Mouse (Mus musculus) limb, embryonic 12.5 days (tissue): ENCODE results near the gene Cutal. TPM values are rescaled to one million over a fixed set of nuclear protein-coding genes. Genes with fewer than 3 reads are reported as not detected.

Experiments used
- ATAC-seq: fragments of 200-750 bp; cut with Nextera tagmentation; 2 replicates; pipeline ENCODE4 v1.8.0; 2017; ENCODE audit warnings: low read depth, moderate TSS enrichment; ENCODE audit not compliant: insufficient number of reproducible peaks, insufficient read depth, low FRiP score, low TSS enrichment
- H3K27ac ChIP-seq: fragments of 300-500 bp; sonication (generic); 2 replicates; pipeline ENCODE4 v1.5.1; 2016; ENCODE audit warnings: mild to moderate bottlenecking, moderate library complexity
- H3K27me3 ChIP-seq: fragments of 300-500 bp; sonication (generic); 2 replicates; pipeline ENCODE4 v1.6.1; 2016; ENCODE audit warnings: mild to moderate bottlenecking, moderate library complexity
- H3K36me3 ChIP-seq: fragments of 300-500 bp; sonication (generic); 2 replicates; pipeline ENCODE4 v1.6.1; 2016; ENCODE audit warnings: mild to moderate bottlenecking, moderate library complexity
- H3K4me1 ChIP-seq: fragments of 300-500 bp; sonication (generic); replicated peaks from 2 replicates; pipeline ENCODE4 v1.6.1; 2016
- H3K4me2 ChIP-seq: fragments of 300-500 bp; sonication (generic); 2 replicates; pipeline ENCODE4 v1.6.1; 2016; ENCODE audit warnings: mild to moderate bottlenecking, moderate library complexity
- H3K4me3 ChIP-seq: fragments of 300-500 bp; sonication (generic); replicated peaks from 2 replicates; pipeline ENCODE4 v1.5.1; 2016; ENCODE audit warnings: mild to moderate bottlenecking
- H3K9ac ChIP-seq: fragments of 300-500 bp; sonication (generic); replicated peaks from 2 replicates; pipeline ENCODE4 v1.6.1; 2016; ENCODE audit warnings: mild to moderate bottlenecking, moderate library complexity
- H3K9me3 ChIP-seq: fragments of 300-500 bp; sonication (generic); 2 replicates; pipeline ENCODE4 v1.6.1; 2016; ENCODE audit warnings: mild to moderate bottlenecking, moderate library complexity
- WGBS: fragments of 180-500 bp; shearing (Covaris S2); methylation state at CpG from one replicate; pipeline ENCODE4 v1.1.7; 2016; 5-methylcytosine and 5-hydroxymethylcytosine counted together
- polyA plus RNA-seq: library from polyadenylated mRNA; unstranded; fragments of >200 nt; fragmentation: Nextera tagmentation; extraction: Ambion mirVana; gene quantifications from 2 replicates; pipeline ENCODE4 v1.2.1, GENCODE M21; 2016

The Cutal gene
- polyA plus RNA-seq, 1 experiment from 2014 or later = 0.15 TPM

DNA sequence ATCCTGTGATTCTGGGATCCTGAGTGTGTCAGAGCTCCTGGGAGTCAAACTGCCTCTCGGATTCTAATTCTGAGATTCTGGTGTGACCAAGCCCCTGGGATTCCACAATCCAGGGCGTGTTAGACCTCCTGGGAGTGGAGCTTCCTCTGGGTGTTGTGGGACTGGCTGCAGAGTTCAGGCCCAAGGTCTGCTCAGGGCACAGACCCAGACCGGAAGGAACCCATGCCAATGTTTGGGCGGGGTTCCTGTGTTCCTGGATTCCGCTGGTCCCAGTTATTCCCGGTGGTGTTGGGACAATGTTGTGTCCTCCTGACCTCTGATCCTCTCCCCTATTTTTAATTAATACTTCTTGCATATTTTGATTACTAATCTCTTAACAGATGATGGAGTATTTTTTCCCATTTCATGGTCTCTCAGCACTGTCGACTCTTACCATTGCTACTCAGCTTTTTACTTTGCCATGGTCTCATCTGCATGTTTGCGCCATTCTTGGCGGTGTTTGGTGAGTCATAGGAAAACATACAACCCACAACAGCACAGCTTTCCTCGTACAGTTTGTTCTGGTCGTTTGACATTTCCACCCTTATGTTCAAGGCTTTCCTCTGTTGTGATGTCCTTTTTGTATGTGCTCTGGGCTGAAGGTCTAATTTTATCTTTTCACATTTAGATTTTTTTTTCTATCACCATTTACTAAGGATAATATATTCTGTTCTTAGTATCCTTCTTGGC is 30.8 kb upstream of the Cutal start:
- no peak overlapping the region for H3K4me3 ChIP-seq
- H3K9me3 ChIP-seq = no peaks in the 10 kb centered on the region
- no peak overlapping the region for H3K4me2 ChIP-seq
- WGBS = 81% methylated on average over 11 of the region's 11 CpGs
- no peak overlapping the region for H3K9ac ChIP-seq
- H3K36me3 ChIP-seq = no peaks in the 10 kb centered on the region
- H3K27me3 ChIP-seq = no peaks in the 10 kb centered on the region
- no peak overlapping the region for H3K27ac ChIP-seq
- no peaks in the 10 kb centered on the region for H3K4me1 ChIP-seq
- ATAC-seq = no peak

DNA sequence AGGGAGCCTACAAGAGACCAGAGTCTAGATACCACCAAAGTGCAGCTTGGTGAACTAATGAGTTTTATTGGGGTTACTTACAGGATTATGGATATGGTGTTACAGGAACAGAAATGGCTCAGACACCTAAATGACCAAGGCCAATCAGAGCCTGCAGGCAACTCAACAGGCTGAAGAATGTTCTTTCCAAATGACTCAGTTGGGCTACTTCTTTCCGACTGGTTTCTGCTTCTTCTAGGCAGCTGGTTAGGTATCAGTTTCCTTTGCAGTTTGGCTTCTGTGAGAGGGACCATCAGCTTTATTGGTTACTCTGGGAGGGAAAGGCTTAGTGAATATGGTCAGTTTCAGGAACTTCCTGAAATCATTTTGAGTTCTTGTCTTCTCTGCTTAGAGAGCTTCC is 26.5 kb upstream of the Cutal start:
- whole genome bisulfite sequencing = 81% methylated on average over 1 of the region's 1 CpGs
- Histone ChIP-seq H3K4me2 (no peak overlapping the region), H3K4me1 (no peaks in the 10 kb centered on the region), H3K9ac (no peak overlapping the region), H3K9me3 (no peaks in the 10 kb centered on the region), H3K27me3 (no peaks in the 10 kb centered on the region), H3K4me3 (no peak overlapping the region), H3K27ac (no peak overlapping the region), H3K36me3 (peaks cover 38% of the 10 kb centered on the region)
- ATAC-seq = no peak

DNA sequence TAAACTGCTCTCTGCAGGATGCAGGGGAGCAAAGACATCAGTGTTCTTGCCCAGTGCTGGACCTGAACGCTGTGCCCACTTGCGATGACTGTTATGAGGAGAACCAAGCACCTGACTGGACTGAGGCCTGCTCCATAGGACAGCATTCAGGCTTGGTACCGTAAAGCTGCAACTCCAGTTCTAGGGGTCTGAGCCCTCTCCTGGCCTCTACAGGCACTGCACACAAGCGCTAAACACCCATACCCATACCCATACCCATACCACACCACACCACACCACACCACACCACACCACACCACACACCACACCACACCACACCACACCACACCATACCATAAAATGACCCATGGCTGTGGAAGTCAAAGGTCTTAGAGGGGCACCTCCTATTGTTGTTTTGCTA is 18.9 kb upstream of the Cutal start:
- H3K9ac ChIP-seq = no peak overlapping the region
- no peak for ATAC-seq
- H3K36me3 ChIP-seq = peaks cover 99% of the 10 kb centered on the region
- H3K27ac ChIP-seq = no peak overlapping the region
- WGBS = 90% methylated on average over 4 of the region's 4 CpGs
- H3K4me3 ChIP-seq = no peak overlapping the region
- no peak overlapping the region for H3K4me2 ChIP-seq
- no peaks in the 10 kb centered on the region for H3K4me1 ChIP-seq
- H3K9me3 ChIP-seq = no peaks in the 10 kb centered on the region
- no peaks in the 10 kb centered on the region for H3K27me3 ChIP-seq

DNA sequence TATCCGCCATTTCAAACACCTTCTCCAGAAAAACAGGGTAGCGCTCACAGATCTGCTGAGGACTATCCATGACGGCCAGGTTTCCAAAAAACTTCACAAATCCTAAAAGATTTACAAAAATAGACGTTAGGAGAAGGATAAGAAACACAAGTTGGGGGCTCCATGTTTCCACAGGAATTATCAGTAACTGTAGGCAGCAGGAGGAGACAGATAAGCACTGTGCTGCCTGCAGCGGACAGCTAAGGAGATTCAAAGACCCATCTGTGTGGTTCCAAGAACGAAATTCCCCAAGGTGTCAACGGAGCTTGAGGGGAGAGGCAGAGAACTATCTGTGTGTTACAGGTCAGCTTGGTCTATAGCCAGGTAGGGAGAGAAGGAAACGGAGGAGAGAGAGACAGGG is 16.5 kb upstream of the Cutal start:
- Histone ChIP-seq H3K36me3 (peaks cover 91% of the 10 kb centered on the region), H3K9ac (no peak overlapping the region), H3K9me3 (no peaks in the 10 kb centered on the region), H3K27me3 (no peaks in the 10 kb centered on the region), H3K4me2 (no peak overlapping the region), H3K27ac (no peak overlapping the region), H3K4me3 (no peak overlapping the region), H3K4me1 (no peaks in the 10 kb centered on the region)
- ATAC-seq = no peak
- 95% methylated on average over 8 of the region's 8 CpGs for WGBS

DNA sequence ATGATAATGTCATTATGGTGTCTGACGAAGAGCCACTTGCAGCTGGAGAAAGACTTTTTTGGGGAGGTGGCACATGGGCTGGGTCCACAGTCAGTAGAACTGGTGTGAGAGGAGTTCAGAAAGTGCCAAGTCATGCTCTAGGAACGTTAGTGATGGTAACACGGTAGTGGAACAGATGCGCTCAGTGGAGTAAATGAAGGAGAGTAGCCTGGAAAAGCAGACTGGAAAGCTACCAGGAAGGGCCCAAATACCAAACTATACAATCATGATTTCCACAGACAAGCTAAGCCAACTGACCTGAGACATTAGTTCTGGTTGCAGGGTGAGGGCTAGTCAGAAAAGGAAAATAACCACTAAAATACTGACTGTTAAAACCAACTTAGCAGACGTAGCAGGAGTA is 4.5 kb upstream of the Cutal start:
- peaks cover 25% of the 10 kb centered on the region for H3K4me1 ChIP-seq
- no peaks in the 10 kb centered on the region for H3K9me3 ChIP-seq
- H3K27me3 ChIP-seq = peaks cover 25% of the 10 kb centered on the region
- no peak overlapping the region for H3K27ac ChIP-seq
- no peak for ATAC-seq
- peak overlapping the region; percentile 75 for H3K4me2 ChIP-seq
- peak overlapping the region; percentile 81 for H3K4me3 ChIP-seq
- H3K36me3 ChIP-seq = peaks cover 19% of the 10 kb centered on the region
- WGBS = 45% methylated on average over 5 of the region's 5 CpGs
- peak overlapping the region; percentile 94 for H3K9ac ChIP-seq

DNA sequence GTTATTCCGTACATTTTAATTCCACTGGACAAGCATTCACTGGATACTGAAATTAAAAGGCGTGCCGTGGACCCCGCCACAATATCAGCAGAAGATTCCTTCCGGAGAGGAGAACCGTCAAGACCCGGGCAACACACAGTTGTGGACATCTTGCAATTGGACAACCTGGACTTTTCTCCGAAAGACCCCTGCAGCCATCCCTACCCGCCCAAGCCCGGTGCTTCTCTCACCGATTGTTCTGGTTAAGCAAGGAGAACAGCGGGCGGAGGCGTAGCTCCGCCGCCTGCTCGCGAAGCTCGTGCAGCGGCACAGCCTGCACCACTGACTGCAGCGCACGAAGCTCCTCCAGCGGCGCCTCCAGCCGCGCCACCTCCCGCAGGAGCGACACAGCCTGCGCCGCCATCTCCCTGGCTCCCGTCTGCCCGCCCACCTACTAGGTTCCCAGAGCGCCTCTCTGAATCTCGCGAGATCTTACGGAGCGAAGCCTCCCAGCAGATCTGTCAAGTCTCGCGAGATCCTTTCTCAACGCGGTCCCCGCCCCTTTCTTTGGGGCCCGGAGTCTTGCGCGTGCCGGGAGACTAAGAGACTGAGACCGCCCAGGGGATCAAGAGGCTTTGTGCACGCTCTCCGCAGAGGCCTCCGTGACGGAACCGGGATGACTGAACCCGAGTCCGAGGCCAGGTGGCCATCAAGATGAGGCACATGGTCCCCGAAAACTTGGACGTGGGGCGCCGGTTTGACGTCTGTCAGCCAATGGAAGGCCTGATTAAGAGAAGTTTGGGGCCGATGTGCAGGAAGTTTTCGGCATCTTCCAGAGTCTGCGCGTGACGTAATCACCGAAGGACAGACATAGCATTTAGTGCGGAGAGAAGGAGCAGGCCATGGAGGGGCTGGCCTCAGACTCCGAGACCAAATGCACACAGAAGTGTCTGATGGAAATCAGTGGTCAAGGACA is 3.4 kb upstream of the Cutal start:
- H3K36me3 ChIP-seq = peaks cover 8% of the 10 kb centered on the region; the same call in 1 of the 2 replicates
- H3K27me3 ChIP-seq = peaks cover 31% of the 10 kb centered on the region
- no peaks in the 10 kb centered on the region for H3K9me3 ChIP-seq
- H3K9ac ChIP-seq = peak overlapping the region; percentile 94
- WGBS = 1% methylated on average over 66 of the region's 67 CpGs
- peaks cover 25% of the 10 kb centered on the region for H3K4me1 ChIP-seq
- peak overlapping the region; percentile 81 for H3K4me3 ChIP-seq
- peak overlapping the region; percentile 95 for H3K27ac ChIP-seq
- ATAC-seq = peak; percentile 96
- peak overlapping the region; percentile 75 for H3K4me2 ChIP-seq

DNA sequence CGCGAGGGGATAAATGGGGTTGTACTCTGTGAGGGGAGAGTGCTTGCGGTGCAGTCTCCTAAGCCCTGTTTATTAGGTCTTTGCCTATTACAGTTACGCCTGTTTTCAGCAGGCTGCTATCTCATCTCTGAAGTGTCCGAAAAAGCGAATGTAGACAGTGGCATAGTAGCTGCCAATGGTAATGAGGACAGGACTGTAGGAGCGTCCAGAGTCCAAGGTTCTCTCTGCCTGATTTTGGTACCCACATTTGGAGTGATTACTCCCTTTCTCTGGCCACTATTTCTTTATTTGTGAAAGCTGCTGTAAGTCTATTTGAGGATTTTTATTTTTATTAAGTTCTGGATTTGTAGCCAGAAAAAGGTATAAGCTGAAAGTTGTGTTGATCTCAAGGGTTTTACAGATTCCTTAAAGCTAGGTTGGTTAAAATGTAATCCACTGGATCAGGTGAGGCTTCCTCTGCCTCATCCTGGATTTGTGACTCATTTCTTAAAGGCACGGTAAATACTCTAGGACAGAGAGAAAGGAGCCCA is 685 bp downstream of the Cutal start, which contains the start of gene Psmd5:
Psmd5 (minus strand) TSS at position 153 of the 530 bp plus-strand sequence.
- Histone ChIP-seq H3K9ac (0 out of 2 replicates have a peak within 1 kb of the TSS, but pooled peaks have one; percentile 12), H3K27ac (no peak within 1 kb of the TSS), H3K9me3 (no peaks in the 10 kb centered on the region), H3K4me3 (peak within 1 kb of the TSS; percentile 28), H3K4me2 (peak within 1 kb of the TSS; percentile 46), H3K27me3 (peaks cover 56% of the 10 kb centered on the region), H3K36me3 (no peaks in the 10 kb centered on the region), H3K4me1 (peaks cover 13% of the 10 kb centered on the region)
- no peak for ATAC-seq
- 12% methylated on average over 8 of the region's 8 CpGs for WGBS

DNA sequence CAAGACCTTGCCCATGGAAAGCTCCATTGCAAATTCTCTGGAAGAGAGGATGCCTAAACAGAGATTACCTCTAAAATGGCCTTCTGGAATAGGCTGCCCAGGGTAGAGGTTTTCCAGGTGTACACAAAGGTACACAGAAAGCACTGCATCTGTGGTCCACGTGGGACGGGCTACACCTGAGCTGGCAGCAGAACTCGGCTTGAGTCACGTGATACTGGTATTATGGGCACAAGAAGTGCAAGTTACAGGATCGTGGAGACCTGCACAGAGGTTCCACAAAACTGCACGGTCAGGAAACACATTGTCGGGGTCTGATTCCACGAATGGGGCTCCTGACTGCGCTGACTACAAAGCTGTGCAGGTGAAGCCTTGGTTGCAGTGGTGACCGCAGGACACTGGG is 5.9 kb downstream of the Cutal start:
- no peaks in the 10 kb centered on the region for H3K4me1 ChIP-seq
- H3K4me2 ChIP-seq = no peak overlapping the region
- H3K9ac ChIP-seq = no peak overlapping the region
- ATAC-seq = no peak
- H3K9me3 ChIP-seq = no peaks in the 10 kb centered on the region
- no peak overlapping the region for H3K4me3 ChIP-seq
- 88% methylated on average over 10 of the region's 10 CpGs for WGBS
- H3K27me3 ChIP-seq = peaks cover 39% of the 10 kb centered on the region
- H3K36me3 ChIP-seq = no peaks in the 10 kb centered on the region
- H3K27ac ChIP-seq = no peak overlapping the region

DNA sequence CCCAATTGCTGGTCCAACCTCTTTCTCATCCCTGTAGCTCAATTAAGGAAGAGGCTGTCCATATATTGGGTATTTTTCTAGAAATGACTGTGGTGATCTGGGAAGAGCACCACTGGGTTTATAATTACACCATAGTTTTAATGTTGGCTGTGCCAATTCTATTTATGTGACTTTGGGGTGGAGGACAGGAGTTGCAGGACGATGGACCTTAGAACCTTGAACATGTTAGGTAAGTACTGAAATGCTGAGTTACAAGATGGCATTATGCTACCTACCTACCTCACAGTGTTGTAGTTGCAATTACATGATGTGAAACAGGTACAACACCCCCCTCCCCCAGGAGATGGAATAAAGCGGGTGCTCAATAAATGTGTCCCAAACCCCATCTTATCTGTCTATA is 8.6 kb downstream of the Cutal start:
- no peaks in the 10 kb centered on the region for H3K9me3 ChIP-seq
- ATAC-seq = no peak
- no peak overlapping the region for H3K4me2 ChIP-seq
- no peaks in the 10 kb centered on the region for H3K4me1 ChIP-seq
- no peak overlapping the region for H3K4me3 ChIP-seq
- no peak overlapping the region for H3K27ac ChIP-seq
- H3K27me3 ChIP-seq = peaks cover 21% of the 10 kb centered on the region; the same call in 1 of the 2 replicates
- H3K36me3 ChIP-seq = no peaks in the 10 kb centered on the region
- H3K9ac ChIP-seq = no peak overlapping the region
- 94% methylated on average over 2 of the region's 2 CpGs for WGBS

DNA sequence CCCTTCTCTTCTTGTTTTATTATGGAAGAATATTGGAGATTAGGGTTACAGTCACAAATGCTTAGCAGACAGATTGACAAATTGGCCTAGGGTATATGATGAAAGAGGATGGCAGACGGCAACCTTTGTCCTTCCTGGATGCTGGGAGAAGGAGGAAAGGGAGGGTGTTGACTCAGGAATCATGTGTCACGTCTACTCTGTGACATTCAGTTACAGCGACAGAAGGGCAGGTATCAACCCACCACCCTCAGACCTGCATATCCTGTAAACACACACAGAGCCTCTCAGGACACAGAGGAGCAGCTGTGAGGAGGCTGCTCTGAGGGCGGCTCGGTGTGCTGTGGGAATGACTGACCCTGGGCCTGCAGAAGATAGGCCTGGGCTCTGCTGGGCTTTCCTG is 9.0 kb downstream of the Cutal start:
- Histone ChIP-seq H3K4me1 (no peaks in the 10 kb centered on the region), H3K27ac (no peak overlapping the region), H3K4me3 (no peak overlapping the region), H3K9me3 (no peaks in the 10 kb centered on the region), H3K4me2 (no peak overlapping the region), H3K9ac (no peak overlapping the region), H3K27me3 (peaks cover 19% of the 10 kb centered on the region; the same call in 1 of the 2 replicates), H3K36me3 (no peaks in the 10 kb centered on the region)
- ATAC-seq = no peak
- 39% methylated on average over 5 of the region's 5 CpGs for WGBS

DNA sequence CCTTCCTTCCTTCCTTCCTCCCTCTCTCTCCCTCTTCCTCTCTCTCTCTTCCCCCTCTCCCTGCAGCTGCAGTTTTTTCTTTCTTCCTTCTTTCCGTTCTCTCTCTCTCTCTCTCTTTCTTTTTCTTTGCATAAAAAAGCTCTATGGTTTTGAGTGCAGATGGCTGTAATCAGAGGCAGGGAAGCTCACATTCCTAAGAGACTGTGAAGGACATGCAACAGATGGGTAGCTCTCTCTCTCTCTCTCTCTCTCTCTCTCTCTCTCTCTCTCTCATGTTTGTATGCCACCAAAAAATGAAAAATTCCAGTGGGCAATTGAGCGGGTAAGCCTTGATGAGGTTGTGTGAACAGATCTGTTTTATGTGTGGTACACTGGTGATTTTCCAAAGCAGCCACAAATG is 10.0 kb downstream of the Cutal start:
- Histone ChIP-seq H3K9me3 (no peaks in the 10 kb centered on the region), H3K9ac (no peak overlapping the region), H3K4me3 (no peak overlapping the region), H3K27ac (no peak overlapping the region), H3K4me2 (no peak overlapping the region), H3K36me3 (no peaks in the 10 kb centered on the region), H3K27me3 (peaks cover 16% of the 10 kb centered on the region; the same call in 1 of the 2 replicates), H3K4me1 (no peaks in the 10 kb centered on the region)
- ATAC-seq = no peak
- 79% methylated on average over 2 of the region's 2 CpGs for WGBS
